Mouse (Mus musculus) limb, embryonic 10.5 days (tissue): ENCODE data around the gene Arntl2. TPM values are rescaled to one million over a fixed set of nuclear protein-coding genes. Genes with fewer than 3 reads are reported as not detected.
"Not testable (repeated sequence)": the region's sequence is repeated elsewhere in the genome, so short reads cannot be mapped to it uniquely, and the experiment has no call there.

ENCODE experiments used
- DNase-seq: peaks from one replicate; pipeline ENCODE4 v3.0.0-alpha.2; 2017; ENCODE audit warnings: low spot score
- H3K27ac ChIP-seq: fragments of 300-500 bp; sonication (generic); 2 replicates; pipeline ENCODE4 v1.5.1; 2016; ENCODE audit warnings: mild to moderate bottlenecking
- H3K27me3 ChIP-seq: fragments of 300-500 bp; sonication (generic); 2 replicates; pipeline ENCODE4 v1.6.1; 2016; ENCODE audit warnings: low read depth, mild to moderate bottlenecking; ENCODE audit not compliant: poor library complexity, severe bottlenecking
- H3K36me3 ChIP-seq: fragments of 300-500 bp; sonication (generic); 2 replicates; pipeline ENCODE4 v1.6.1; 2016; ENCODE audit warnings: mild to moderate bottlenecking, moderate library complexity
- H3K4me1 ChIP-seq: fragments of 300-500 bp; sonication (generic); 2 replicates; pipeline ENCODE4 v1.6.1; 2016
- H3K4me3 ChIP-seq: fragments of 300-500 bp; sonication (generic); 2 replicates; pipeline ENCODE4 v1.5.1; 2016; ENCODE audit warnings: mild to moderate bottlenecking, moderate library complexity
- H3K9me3 ChIP-seq: fragments of 300-500 bp; sonication (generic); replicated peaks from 2 replicates; pipeline ENCODE4 v1.6.1; 2016; ENCODE audit warnings: mild to moderate bottlenecking
- WGBS: fragments of 180-500 bp; shearing (Covaris S2); methylation state at CpG from one replicate; pipeline ENCODE4 v1.1.7; 2016; 5-methylcytosine and 5-hydroxymethylcytosine counted together
- polyA plus RNA-seq: library from polyadenylated mRNA; unstranded; fragments of >200 nt; fragmentation: Nextera tagmentation; extraction: Ambion mirVana; gene quantifications from 2 replicates; pipeline ENCODE4 v1.2.1, GENCODE M21; 2016

The Arntl2 gene
- polyA plus RNA-seq, 1 experiment from 2014 or later = 4.6 TPM

GRCm38 (mm10) chr6:146838863-146839262 lies 43.0 kb downstream of the Arntl2 start:
- 87% methylated on average over 4 of the region's 4 CpGs for WGBS
- H3K4me3 ChIP-seq = no peak overlapping the region
- H3K4me1 ChIP-seq = peaks cover 7% of the 10 kb centered on the region
- H3K9me3 ChIP-seq = no peaks in the 10 kb centered on the region
- H3K36me3 ChIP-seq = no peaks in the 10 kb centered on the region
- no peak for DNase-seq
- no peak overlapping the region for H3K27ac ChIP-seq
- H3K27me3 ChIP-seq = no peaks in the 10 kb centered on the region

- no peaks in the 10 kb centered on the region; the same call in 1 of the 2 replicates for H3K4me1 ChIP-seq
- no peak overlapping the region for H3K4me3 ChIP-seq
- no peak overlapping the region for H3K27ac ChIP-seq
- 88% methylated on average over 6 of the region's 6 CpGs for WGBS
- H3K9me3 ChIP-seq = no peaks in the 10 kb centered on the region
- DNase-seq = no peak
- H3K36me3 ChIP-seq = no peaks in the 10 kb centered on the region
- H3K27me3 ChIP-seq = no peaks in the 10 kb centered on the region
Measured at GRCm38 (mm10) chr6:146844867-146845266, 49.0 kb downstream of the Arntl2 start.

DNA sequence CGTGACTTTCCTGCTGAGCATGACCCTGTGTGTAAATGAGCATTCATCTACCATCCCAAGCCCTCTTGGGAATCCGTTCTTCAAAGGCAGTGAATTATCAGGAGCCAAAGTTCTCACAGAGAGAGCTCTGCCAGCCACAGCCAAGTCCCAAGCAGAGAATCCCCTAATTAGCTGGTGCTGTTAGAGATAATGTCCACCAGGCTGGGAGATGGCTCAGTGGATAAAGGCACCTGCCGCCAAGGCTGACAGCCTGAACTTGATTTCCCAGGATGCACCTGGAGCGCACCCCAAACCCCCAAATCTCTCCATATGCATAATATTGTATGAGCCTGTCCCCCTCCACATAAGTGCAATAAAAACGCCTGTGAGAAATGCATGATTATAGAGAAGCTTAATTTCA lies 49.5 kb downstream of the Arntl2 start:
- no peaks in the 10 kb centered on the region for H3K27me3 ChIP-seq
- WGBS = 84% methylated on average over 5 of the region's 5 CpGs
- H3K36me3 ChIP-seq = no peaks in the 10 kb centered on the region
- H3K27ac ChIP-seq = no peak overlapping the region
- no peaks in the 10 kb centered on the region for H3K9me3 ChIP-seq
- no peaks in the 10 kb centered on the region; the same call in 1 of the 2 replicates for H3K4me1 ChIP-seq
- no peak for DNase-seq
- no peak overlapping the region for H3K4me3 ChIP-seq

DNA sequence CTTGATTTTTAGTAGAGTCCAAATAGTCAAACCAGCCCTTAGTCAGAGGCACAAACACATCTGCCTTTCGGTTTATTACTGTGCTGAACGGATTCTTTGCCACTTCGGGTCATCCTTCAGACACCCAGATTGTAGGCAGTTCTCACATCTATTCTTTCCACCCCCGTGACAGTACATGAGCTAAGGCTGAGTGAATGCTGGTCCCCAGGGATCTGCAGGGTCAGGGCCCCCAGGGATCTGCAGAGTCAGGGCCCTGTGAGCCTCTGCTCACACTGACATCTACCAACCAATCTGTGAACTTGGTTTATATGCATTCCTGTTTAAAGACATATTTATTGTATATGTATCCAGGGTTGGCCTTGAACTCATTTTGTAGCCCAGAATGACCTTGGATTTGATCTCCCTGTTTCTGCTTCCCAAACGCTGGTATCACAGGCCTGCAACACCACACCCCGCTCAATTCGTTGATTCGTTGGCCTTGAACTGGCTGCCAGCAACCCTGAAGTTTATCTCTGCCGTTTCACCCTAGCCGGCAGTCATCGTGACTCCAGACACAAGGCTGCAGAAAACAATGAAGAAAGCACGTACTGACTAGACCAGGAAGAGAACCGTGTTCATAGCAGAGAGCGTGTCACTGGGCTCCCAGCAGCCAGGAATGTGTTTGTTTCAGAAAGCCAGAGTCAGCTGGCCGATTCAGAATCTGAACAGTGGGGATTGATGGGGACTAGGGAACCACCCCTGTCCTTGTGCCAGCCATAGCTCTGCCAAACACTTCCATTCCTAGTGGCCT lies 50.3 kb downstream of the Arntl2 start:
- H3K36me3 ChIP-seq = no peaks in the 10 kb centered on the region
- H3K9me3 ChIP-seq = no peaks in the 10 kb centered on the region
- H3K4me1 ChIP-seq = no peaks in the 10 kb centered on the region; the same call in 1 of the 2 replicates
- H3K27ac ChIP-seq = no peak overlapping the region
- WGBS = 86% methylated on average over 15 of the region's 15 CpGs
- no peak for DNase-seq
- H3K4me3 ChIP-seq = no peak overlapping the region
- H3K27me3 ChIP-seq = no peaks in the 10 kb centered on the region

DNA sequence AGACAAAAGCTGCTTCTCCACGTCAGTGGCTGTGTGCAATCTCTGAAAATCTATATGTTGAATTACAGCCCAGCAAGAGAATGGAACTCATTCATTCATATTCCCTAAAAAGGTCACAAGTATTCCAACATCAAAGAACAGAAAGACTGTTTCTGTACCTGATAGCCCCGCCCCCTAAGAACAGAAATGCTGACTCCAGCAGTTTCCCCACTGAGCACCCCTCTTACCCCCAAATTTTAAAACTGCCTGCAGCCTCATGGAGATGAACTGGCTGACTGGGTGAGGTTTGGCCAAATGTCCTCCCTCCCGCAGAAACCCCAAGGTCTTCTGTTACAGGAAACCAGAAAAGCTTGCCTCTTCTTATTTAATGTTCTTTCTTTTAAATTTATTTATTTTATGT lies 51.5 kb downstream of the Arntl2 start:
- H3K27me3 ChIP-seq = no peaks in the 10 kb centered on the region
- no peaks in the 10 kb centered on the region; the same call in 1 of the 2 replicates for H3K4me1 ChIP-seq
- no peak overlapping the region for H3K27ac ChIP-seq
- DNase-seq = no peak
- H3K4me3 ChIP-seq = no peak overlapping the region
- no peaks in the 10 kb centered on the region for H3K36me3 ChIP-seq
- H3K9me3 ChIP-seq = no peaks in the 10 kb centered on the region
- 84% methylated on average over 3 of the region's 3 CpGs for WGBS

GRCm38 (mm10) chr6:146848281-146848680 lies 52.4 kb downstream of the Arntl2 start:
- Histone ChIP-seq H3K4me3 (no peak overlapping the region), H3K27ac (no peak overlapping the region), H3K4me1 (peaks cover 3% of the 10 kb centered on the region; the same call in 1 of the 2 replicates), H3K36me3 (no peaks in the 10 kb centered on the region), H3K27me3 (no peaks in the 10 kb centered on the region), H3K9me3 (no peaks in the 10 kb centered on the region)
- 94% methylated on average over 3 of the region's 3 CpGs for WGBS
- no peak for DNase-seq

GRCm38 (mm10) chr6:146850050-146850449 lies 54.2 kb downstream of the Arntl2 start, which contains the start of gene Smco2:
Gene Smco2, plus strand, starts transcription at chr6:146850104.
- 80% methylated on average over 4 of the region's 4 CpGs for WGBS
- H3K27ac ChIP-seq = no peak within 1 kb of the TSS
- H3K4me1 ChIP-seq = peaks cover 4% of the 10 kb centered on the region; the same call in 1 of the 2 replicates
- no peaks in the 10 kb centered on the region for H3K36me3 ChIP-seq
- H3K4me3 ChIP-seq = no peak within 1 kb of the TSS
- no peak for DNase-seq
- no peaks in the 10 kb centered on the region for H3K9me3 ChIP-seq
- H3K27me3 ChIP-seq = no peaks in the 10 kb centered on the region

DNA sequence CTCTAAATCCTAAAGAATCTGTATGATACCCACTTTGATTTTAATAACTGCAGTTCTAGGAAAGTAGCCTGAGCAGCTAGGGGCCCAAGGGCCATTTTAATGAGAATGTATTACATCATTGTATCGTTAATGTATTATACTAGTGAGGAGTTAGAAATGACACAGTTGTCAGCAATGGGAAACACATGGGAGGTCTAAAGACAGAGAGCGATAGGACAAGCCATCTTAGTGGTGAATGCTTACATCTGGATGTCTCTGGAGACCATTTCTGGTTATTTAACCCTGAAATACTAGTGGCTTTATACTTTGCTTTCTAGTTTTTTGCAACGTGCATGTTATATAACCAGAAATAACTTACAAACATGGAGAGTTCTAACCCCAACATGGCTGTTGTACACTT lies 56.1 kb downstream of the Arntl2 start:
- H3K4me3 ChIP-seq = no peak overlapping the region
- H3K4me1 ChIP-seq = peaks cover 4% of the 10 kb centered on the region; the same call in 1 of the 2 replicates
- H3K9me3 ChIP-seq = 0 out of 2 replicates have a peak, but pooled peaks cover 2% of the 10 kb centered on the region
- H3K27me3 ChIP-seq = no peaks in the 10 kb centered on the region
- 89% methylated on average over 3 of the region's 3 CpGs for WGBS
- no peaks in the 10 kb centered on the region for H3K36me3 ChIP-seq
- DNase-seq = no peak
- no peak overlapping the region for H3K27ac ChIP-seq

GRCm38 (mm10) chr6:146852739-146853138 lies 56.9 kb downstream of the Arntl2 start:
- peaks cover 4% of the 10 kb centered on the region; the same call in 1 of the 2 replicates for H3K4me1 ChIP-seq
- 0 out of 2 replicates have a peak, but pooled peaks cover 2% of the 10 kb centered on the region for H3K9me3 ChIP-seq
- no peak for DNase-seq
- H3K4me3 ChIP-seq = no peak overlapping the region
- 92% methylated on average over 4 of the region's 4 CpGs for WGBS
- no peaks in the 10 kb centered on the region for H3K36me3 ChIP-seq
- no peak overlapping the region for H3K27ac ChIP-seq
- H3K27me3 ChIP-seq = no peaks in the 10 kb centered on the region

DNA sequence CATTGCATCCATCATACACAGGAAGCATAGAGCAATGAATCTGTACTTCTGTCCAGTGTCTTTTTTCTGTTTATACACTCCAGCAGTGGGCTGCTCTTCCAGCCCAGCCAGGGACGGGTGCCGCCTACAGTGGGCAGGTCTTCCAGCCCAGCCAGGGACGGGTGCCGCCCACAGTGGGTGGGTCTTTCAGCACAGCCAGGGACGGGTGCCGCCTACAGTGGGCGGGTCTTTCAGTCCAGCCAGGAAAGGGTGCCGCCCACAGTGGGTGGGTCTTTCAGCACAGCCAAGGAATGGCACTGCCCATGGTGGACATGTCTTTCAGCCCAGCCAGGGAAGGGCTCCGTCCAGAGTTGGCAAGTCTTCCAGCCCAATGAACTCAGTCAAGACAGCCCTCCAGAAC lies 59.3 kb downstream of the Arntl2 start:
- H3K36me3 ChIP-seq = no peaks in the 10 kb centered on the region
- no peaks in the 10 kb centered on the region for H3K27me3 ChIP-seq
- no peak for DNase-seq
- no peak overlapping the region for H3K4me3 ChIP-seq
- 98% methylated on average over 9 of the region's 9 CpGs for whole genome bisulfite sequencing
- H3K4me1 ChIP-seq = peaks cover 4% of the 10 kb centered on the region; the same call in 1 of the 2 replicates
- H3K9me3 ChIP-seq = 0 out of 2 replicates have a peak, but pooled peaks cover 2% of the 10 kb centered on the region
- no peak overlapping the region for H3K27ac ChIP-seq

GRCm38 (mm10) chr6:146857386-146857785 lies 61.5 kb downstream of the Arntl2 start:
- Histone ChIP-seq H3K4me3 (no peak overlapping the region), H3K27me3 (no peaks in the 10 kb centered on the region), H3K36me3 (no peaks in the 10 kb centered on the region), H3K9me3 (0 out of 2 replicates have a peak, but pooled peaks cover 2% of the 10 kb centered on the region), H3K27ac (no peak overlapping the region), H3K4me1 (peaks cover 4% of the 10 kb centered on the region; the same call in 1 of the 2 replicates)
- DNase-seq = no peak
- 93% methylated on average over 2 of the region's 2 CpGs for WGBS

DNA sequence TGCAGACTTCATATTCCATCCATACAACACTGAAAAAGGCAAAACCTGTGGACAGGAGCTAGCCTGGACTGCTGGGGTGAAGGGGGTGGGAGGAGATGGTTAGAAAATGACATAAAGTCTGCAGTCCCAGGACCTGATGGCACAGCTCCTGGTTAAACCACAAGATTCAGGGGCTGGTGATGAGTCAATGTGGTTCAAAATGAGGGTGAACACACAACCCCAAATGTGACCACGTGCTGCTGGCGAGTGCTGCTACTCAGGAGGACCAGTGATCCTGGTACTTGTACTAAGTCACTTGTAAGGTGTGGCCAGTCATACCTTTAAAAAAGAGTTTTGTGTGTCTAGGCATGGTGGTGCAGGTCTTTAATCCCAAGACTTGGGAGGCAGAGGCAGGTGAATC lies 67.3 kb downstream of the Arntl2 start:
- 90% methylated on average over 2 of the region's 2 CpGs for WGBS
- DNase-seq = no peak
- Histone ChIP-seq H3K27me3 (no peaks in the 10 kb centered on the region), H3K4me1 (no peaks in the 10 kb centered on the region), H3K4me3 (no peak overlapping the region), H3K36me3 (no peaks in the 10 kb centered on the region), H3K9me3 (no peaks in the 10 kb centered on the region), H3K27ac (no peak overlapping the region)

DNA sequence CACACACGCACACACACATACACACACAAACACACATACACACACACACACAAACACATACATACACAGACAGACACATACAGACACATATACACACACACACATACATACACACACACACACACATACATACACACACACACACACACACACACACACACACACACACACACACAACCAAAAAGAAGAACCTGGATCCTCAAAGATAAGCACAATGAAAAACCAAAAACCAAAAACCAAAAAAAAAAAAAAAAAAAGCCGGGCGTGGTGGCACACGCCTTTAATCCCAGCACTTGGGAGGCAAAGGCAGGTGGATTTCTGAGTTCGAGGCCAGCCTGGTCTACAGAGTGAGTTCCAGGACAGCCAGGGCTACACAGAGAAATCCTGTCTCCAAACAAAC lies 68.5 kb downstream of the Arntl2 start:
- H3K27ac ChIP-seq, DNase-seq: not testable (repeated sequence)
- 92% methylated on average over 3 of the region's 5 CpGs for WGBS

More for the DNA sequence above, 68.5 kb downstream of the Arntl2 start:
- not testable (repeated sequence) for H3K9me3 ChIP-seq, H3K4me1 ChIP-seq, H3K27me3 ChIP-seq, H3K36me3 ChIP-seq, H3K4me3 ChIP-seq
